Mouse (Mus musculus) midbrain, embryonic 16.5 days (tissue): ENCODE results near the gene Dnajc12. TPM values are rescaled to one million over a fixed set of nuclear protein-coding genes. Genes with fewer than 3 reads are reported as not detected.
"Not testable (repeated sequence)": the region's sequence is repeated elsewhere in the genome, so short reads cannot be mapped to it uniquely, and the experiment has no call there.

Experiments
- ATAC-seq: fragments of 200-750 bp; cut with Nextera tagmentation; 2 replicates; pipeline ENCODE4 v1.8.0; 2017; ENCODE audit warnings: moderate TSS enrichment
- H3K27ac ChIP-seq: fragments of 300-500 bp; sonication (generic); 2 replicates; pipeline ENCODE4 v1.5.1; 2014; ENCODE audit warnings: mild to moderate bottlenecking, low read length, mixed read lengths
- H3K27me3 ChIP-seq: fragments of 300-500 bp; sonication (generic); 2 replicates; pipeline ENCODE4 v1.6.1; 2014; ENCODE audit warnings: low read depth, low read length, mixed read lengths; ENCODE audit not compliant: control insufficient read depth, insufficient read depth
- H3K36me3 ChIP-seq: fragments of 300-500 bp; sonication (generic); 2 replicates; pipeline ENCODE4 v1.6.1; 2014; ENCODE audit warnings: mild to moderate bottlenecking, low read length, moderate library complexity, mixed read lengths; ENCODE audit not compliant: control insufficient read depth, insufficient read depth
- H3K4me1 ChIP-seq: fragments of 300-500 bp; sonication (generic); 2 replicates; pipeline ENCODE4 v1.6.1; 2014; ENCODE audit warnings: mild to moderate bottlenecking, low read length, mixed read lengths; ENCODE audit not compliant: control insufficient read depth, insufficient read depth
- H3K4me2 ChIP-seq: fragments of 300-500 bp; sonication (generic); 2 replicates; pipeline ENCODE4 v1.6.1; 2014; ENCODE audit warnings: mild to moderate bottlenecking, low read length, mixed read lengths
- H3K4me3 ChIP-seq: fragments of 300-500 bp; sonication (generic); 2 replicates; pipeline ENCODE4 v1.5.1; 2014; ENCODE audit warnings: low read depth, mild to moderate bottlenecking, low read length, moderate library complexity, mixed read lengths
- H3K9ac ChIP-seq: fragments of 300-500 bp; sonication (generic); 2 replicates; pipeline ENCODE4 v1.6.1; 2014; ENCODE audit warnings: low read depth, low read length, mixed read lengths
- H3K9me3 ChIP-seq: fragments of 300-500 bp; sonication (generic); replicated peaks from 2 replicates; pipeline ENCODE4 v1.6.1; 2014; ENCODE audit warnings: mild to moderate bottlenecking, low read length, mixed read lengths; ENCODE audit not compliant: control insufficient read depth, poor library complexity, severe bottlenecking
- WGBS: fragments of 180-500 bp; shearing (Covaris S2); extraction: QIAGEN DNeasy Blood & Tissue Kit; methylation state at CpG from one replicate; pipeline ENCODE4 v1.1.7; 2014; 5-methylcytosine and 5-hydroxymethylcytosine counted together
- polyA plus RNA-seq: library from polyadenylated mRNA; unstranded; fragments of >200 nt; fragmentation: Nextera tagmentation; extraction: Ambion mirVana; gene quantifications from 2 replicates; pipeline ENCODE4 v1.2.1, GENCODE M21; 2015

The Dnajc12 gene
- polyA plus RNA-seq, 1 experiment from 2014 or later, result 23.6 TPM

- no peak for ATAC-seq
- peaks cover 9% of the 10 kb centered on the region for H3K4me1 ChIP-seq
- 72% methylated on average over 6 of the region's 6 CpGs for WGBS
- no peak overlapping the region for H3K4me2 ChIP-seq
- H3K27ac ChIP-seq, result no peak overlapping the region
- no peaks in the 10 kb centered on the region for H3K36me3 ChIP-seq
- H3K27me3 ChIP-seq, result peaks cover 4% of the 10 kb centered on the region; the same call in 1 of the 2 replicates
- H3K9me3 ChIP-seq, result no peaks in the 10 kb centered on the region
- no peak overlapping the region for H3K9ac ChIP-seq
- H3K4me3 ChIP-seq, result no peak overlapping the region
Observed at GRCm38 (mm10) chr10:63378948-63379680, 3.1 kb upstream of the Dnajc12 start.

DNA sequence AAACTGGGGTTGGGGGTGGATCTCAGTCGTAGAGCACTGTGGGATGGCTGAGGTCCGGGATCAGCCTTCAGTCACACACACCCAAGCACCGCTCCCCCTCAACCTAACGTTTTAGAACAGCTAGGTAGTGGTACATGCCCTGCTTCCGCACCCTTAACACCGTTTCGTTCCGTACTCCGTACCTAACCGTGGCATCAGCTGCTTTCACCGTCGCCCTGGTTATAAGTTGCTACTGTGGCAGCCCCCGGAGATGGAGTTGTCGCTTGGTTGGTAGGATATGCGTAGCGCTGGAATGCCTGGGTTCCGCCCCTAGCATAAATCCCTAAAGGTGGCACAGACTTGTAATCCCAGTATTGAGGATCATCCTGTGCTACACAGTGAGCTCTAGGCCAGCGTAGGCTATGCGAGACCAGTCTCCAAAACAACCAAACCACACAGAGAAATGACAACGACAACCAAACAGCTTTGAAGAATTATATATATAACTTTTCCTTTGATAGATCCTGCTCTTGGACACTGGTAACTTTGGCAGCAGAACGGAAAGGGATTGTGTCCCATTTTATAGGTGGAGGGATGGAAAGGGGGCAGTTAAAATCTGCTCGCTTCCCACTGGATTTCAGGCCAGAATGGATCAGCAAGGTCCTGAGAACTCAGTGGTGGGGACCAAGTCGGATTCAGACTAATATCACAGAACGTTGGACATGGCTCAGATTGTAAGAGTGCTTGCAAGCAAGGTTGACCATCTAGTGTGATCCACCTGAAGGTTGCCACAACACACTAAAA is 554 bp upstream of the Dnajc12 start, which contains the start of gene Sirt1:
TSS of gene Sirt1 (minus strand) at position 207 of the 783 bp plus-strand sequence.
- ATAC-seq, result peak; percentile 15; the same call in 1 of the 2 replicates
- peak within 1 kb of the TSS; percentile 65 for H3K4me2 ChIP-seq
- 6% methylated on average over 24 of the region's 24 CpGs for WGBS

GRCm38 (mm10) chr10:63385897-63386296 is 3.7 kb downstream of the Dnajc12 start:
- not testable (repeated sequence) for H3K36me3 ChIP-seq, H3K27me3 ChIP-seq, H3K9me3 ChIP-seq, ATAC-seq, H3K27ac ChIP-seq, H3K9ac ChIP-seq
- Histone ChIP-seq H3K4me3 (peak overlapping the region; percentile 57), H3K4me1 (peaks cover 12% of the 10 kb centered on the region), H3K4me2 (peak overlapping the region; percentile 69)
- WGBS, result 29% methylated on average over 5 of the region's 5 CpGs

More for the DNA sequence above, 554 bp upstream of the Dnajc12 start, which contains the start of gene Sirt1:
- H3K36me3 ChIP-seq, result no peaks in the 10 kb centered on the region
- H3K4me1 ChIP-seq, result peaks cover 9% of the 10 kb centered on the region
- H3K27me3 ChIP-seq, result peaks cover 4% of the 10 kb centered on the region; the same call in 1 of the 2 replicates
- H3K9me3 ChIP-seq, result no peaks in the 10 kb centered on the region
- peak within 1 kb of the TSS; percentile 45 for H3K4me3 ChIP-seq
- peak within 1 kb of the TSS; percentile 63 for H3K9ac ChIP-seq
- peak within 1 kb of the TSS; percentile 5; the same call in 1 of the 2 replicates for H3K27ac ChIP-seq

GRCm38 (mm10) chr10:63386444-63386843 is 4.2 kb downstream of the Dnajc12 start:
- H3K4me3 ChIP-seq, result peak overlapping the region; percentile 57
- peak overlapping the region; percentile 69 for H3K4me2 ChIP-seq
- no peaks in the 10 kb centered on the region for H3K27me3 ChIP-seq
- under 1% methylated on average over 19 of the region's 19 CpGs for WGBS
- H3K36me3 ChIP-seq, result no peaks in the 10 kb centered on the region
- H3K4me1 ChIP-seq, result peaks cover 8% of the 10 kb centered on the region
- peak overlapping the region; percentile 47 for H3K9ac ChIP-seq
- no peaks in the 10 kb centered on the region for H3K9me3 ChIP-seq
- peak; percentile 80 for ATAC-seq
- H3K27ac ChIP-seq, result peak overlapping the region; percentile 68

DNA sequence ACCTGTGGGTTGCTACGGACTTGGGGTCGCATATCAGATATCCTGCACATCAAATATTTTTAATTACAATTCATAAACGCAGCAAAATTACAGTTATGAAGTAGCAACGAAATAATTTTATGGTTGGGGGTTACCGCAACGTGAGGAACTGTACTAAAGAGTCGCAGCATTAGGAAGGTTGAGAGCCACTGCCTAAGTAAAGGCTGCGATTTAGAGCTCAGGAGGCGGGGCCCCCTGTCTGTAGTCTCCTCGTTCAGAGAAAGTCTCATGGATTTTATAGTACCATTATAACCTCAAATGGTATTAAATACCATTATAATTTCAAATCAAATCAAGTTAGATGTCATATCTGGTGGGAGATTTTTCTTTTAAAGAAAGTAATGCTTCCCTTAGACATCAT is 4.7 kb downstream of the Dnajc12 start:
- no peaks in the 10 kb centered on the region for H3K9me3 ChIP-seq
- H3K4me1 ChIP-seq, result peaks cover 3% of the 10 kb centered on the region; the same call in 1 of the 2 replicates
- ATAC-seq, result no peak
- H3K27ac ChIP-seq, result peak overlapping the region; percentile 68; the same call in 1 of the 2 replicates
- H3K9ac ChIP-seq, result peak overlapping the region; percentile 47
- no peaks in the 10 kb centered on the region for H3K27me3 ChIP-seq
- peak overlapping the region; percentile 69 for H3K4me2 ChIP-seq
- no peaks in the 10 kb centered on the region for H3K36me3 ChIP-seq
- peak overlapping the region; percentile 57 for H3K4me3 ChIP-seq
- WGBS, result 3% methylated on average over 10 of the region's 10 CpGs

DNA sequence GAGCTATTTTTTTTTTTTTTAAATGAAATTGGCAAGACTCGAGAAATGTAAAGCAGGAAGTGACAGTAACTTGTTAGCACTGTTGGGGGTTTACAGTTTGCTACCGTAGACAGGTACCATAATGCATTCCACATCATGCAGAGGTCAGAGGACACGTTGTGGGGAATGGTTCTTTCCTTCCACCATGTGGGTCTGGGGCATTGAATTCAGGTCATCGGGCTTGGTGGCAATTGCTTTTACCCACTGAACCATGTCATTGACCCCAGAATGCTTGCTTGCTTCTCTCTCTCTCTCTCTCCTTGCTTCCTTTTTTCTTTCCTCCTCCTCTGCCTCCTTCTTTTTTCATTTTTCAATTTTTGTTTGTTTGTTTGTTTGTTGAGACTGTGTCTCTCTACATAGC is 6.7 kb downstream of the Dnajc12 start:
- 54% methylated on average over 4 of the region's 4 CpGs for WGBS
- 0 out of 2 replicates have a peak, but pooled peaks cover 2% of the 10 kb centered on the region for H3K4me1 ChIP-seq
- H3K27ac ChIP-seq, result no peak overlapping the region
- H3K4me3 ChIP-seq, result no peak overlapping the region
- H3K9me3 ChIP-seq, result no peaks in the 10 kb centered on the region
- H3K9ac ChIP-seq, result no peak overlapping the region
- ATAC-seq, result no peak
- H3K36me3 ChIP-seq, result no peaks in the 10 kb centered on the region
- no peaks in the 10 kb centered on the region for H3K27me3 ChIP-seq
- H3K4me2 ChIP-seq, result no peak overlapping the region

DNA sequence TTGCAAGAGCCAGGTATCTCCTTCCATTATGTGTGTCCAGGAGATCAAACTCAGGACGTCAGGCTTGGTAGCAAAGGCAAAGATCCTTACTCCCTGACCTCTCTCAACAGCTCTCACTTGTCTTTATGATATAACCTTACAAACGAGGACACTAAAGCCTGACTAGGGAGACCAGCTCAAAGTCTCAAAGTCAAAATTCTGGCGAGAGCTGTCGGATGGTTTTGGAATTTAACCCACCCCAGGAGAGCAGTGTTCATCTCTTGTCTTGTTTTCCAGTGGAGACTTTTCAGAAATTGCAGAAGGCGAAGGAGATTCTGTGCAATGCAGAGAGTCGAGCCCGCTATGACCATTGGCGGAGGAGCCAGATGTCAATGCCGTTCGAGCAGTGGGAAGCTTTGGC is 14.7 kb downstream of the Dnajc12 start:
- H3K4me2 ChIP-seq, result no peak overlapping the region
- H3K9me3 ChIP-seq, result no peaks in the 10 kb centered on the region
- no peaks in the 10 kb centered on the region for H3K4me1 ChIP-seq
- WGBS, result 90% methylated on average over 10 of the region's 10 CpGs
- H3K4me3 ChIP-seq, result no peak overlapping the region
- no peaks in the 10 kb centered on the region for H3K36me3 ChIP-seq
- H3K27me3 ChIP-seq, result no peaks in the 10 kb centered on the region
- ATAC-seq, result no peak
- no peak overlapping the region for H3K9ac ChIP-seq
- no peak overlapping the region for H3K27ac ChIP-seq

- H3K36me3 ChIP-seq, result no peaks in the 10 kb centered on the region
- H3K9ac ChIP-seq, result no peak overlapping the region
- no peak overlapping the region for H3K4me3 ChIP-seq
- no peaks in the 10 kb centered on the region for H3K27me3 ChIP-seq
- no peaks in the 10 kb centered on the region for H3K4me1 ChIP-seq
- WGBS, result 85% methylated on average over 5 of the region's 5 CpGs
- no peak for ATAC-seq
- H3K27ac ChIP-seq, result no peak overlapping the region
- no peak overlapping the region for H3K4me2 ChIP-seq
- no peaks in the 10 kb centered on the region for H3K9me3 ChIP-seq
Observed at GRCm38 (mm10) chr10:63402731-63403504, 20.7 kb downstream of the Dnajc12 start.
